Mouse (Mus musculus): ENCODE measurements around the gene Cdk19.
"Not testable (repeated sequence)": the region's sequence is repeated elsewhere in the genome, so short reads cannot be mapped to it uniquely, and the experiment has no call there.

Cdk19 gene

GRCm38 (mm10) chr10:40339351-40339964, at the start of gene Cdk19:
Cdk19 (plus strand) TSS chr10:40339564.
- no peak for DNase-seq (ENCODE audit: low spot score)

- no peak for DNase-seq (ENCODE audit: low spot score)
Observed at GRCm38 (mm10) chr10:40292640-40293039, 46.7 kb upstream of the Cdk19 start.

DNA sequence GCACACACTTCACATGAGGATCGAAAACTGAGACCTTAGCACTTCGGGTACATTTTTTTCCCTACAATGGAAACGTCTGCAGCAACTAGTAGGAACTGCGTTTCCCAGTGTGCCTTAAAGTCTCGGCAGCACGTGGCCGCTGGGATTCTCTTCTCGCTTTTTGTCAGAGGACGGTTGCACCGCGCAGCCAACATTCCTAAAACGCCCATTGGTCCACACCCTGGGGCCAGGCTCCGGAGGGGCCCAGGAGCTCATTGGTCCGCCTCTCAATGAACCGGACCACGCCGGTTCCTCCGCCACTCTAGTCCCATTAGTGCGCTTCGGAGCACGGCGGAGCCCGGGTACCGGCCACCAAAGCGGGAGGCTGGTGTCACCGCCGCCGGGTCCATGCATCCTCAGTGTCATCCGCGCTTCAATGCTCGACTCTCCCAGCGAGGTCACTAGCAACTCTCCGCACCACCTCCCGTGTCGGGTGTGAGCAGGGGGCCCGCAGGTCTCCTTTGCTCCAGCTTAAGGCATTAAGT, 38.7 kb upstream of the Cdk19 start:
- peak; percentile 46 for DNase-seq (ENCODE audit: low spot score)

DNA sequence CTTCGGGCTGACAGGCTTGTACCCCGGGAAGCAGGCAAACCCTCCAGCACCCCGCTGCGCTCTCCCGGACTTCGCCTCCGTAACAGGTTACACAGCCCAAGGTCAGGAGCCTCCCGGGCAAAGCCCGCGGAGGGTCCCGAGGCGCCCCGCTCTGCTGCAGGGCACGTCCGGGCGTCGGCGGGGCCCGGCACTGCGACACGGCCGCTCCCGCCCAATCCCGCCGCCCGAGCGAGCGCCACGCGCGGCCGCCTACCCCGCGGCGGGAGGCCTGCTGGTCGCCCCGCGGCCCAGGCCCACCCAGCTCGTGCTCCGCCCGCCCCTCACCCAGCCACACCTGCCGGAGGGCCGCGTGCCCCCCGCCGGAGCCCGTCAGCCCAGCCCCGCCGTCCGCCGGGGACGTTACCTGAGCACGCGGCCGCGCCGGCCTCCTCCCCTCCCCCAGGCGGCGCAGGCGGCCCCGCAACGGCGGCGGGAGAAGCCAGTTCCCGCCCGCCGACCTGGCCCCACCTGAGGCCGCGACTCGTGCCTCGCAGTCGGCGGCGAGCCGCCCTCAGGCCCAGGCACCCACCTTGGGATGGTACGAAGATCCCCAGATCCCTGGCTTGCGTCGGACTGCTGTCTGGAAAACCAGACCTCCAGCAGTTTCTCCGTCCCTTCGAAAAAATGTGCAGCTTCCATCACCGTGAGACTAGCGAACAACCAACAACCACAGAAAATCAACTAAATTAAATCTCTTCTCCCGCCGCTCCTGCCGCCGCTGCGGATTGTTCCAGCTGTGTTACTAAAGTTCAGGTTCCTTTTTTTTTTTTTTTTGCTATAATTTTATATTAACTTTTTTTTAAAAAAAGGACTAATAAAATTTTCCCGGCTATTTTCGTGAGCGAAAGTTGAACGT, 37.9 kb upstream of the Cdk19 start:
- not testable (repeated sequence) for DNase-seq (ENCODE audit: low spot score)

- peak; percentile 100 for DNase-seq (ENCODE audit: low spot score)
Observed at GRCm38 (mm10) chr10:40302140-40302985, 37.0 kb upstream of the Cdk19 start, which contains the start of gene Amd1. Amd1 (minus strand) TSS chr10:40302186.

- no peak for DNase-seq (ENCODE audit: low spot score)
Observed at GRCm38 (mm10) chr10:40305989-40306388, 33.4 kb upstream of the Cdk19 start.

DNA sequence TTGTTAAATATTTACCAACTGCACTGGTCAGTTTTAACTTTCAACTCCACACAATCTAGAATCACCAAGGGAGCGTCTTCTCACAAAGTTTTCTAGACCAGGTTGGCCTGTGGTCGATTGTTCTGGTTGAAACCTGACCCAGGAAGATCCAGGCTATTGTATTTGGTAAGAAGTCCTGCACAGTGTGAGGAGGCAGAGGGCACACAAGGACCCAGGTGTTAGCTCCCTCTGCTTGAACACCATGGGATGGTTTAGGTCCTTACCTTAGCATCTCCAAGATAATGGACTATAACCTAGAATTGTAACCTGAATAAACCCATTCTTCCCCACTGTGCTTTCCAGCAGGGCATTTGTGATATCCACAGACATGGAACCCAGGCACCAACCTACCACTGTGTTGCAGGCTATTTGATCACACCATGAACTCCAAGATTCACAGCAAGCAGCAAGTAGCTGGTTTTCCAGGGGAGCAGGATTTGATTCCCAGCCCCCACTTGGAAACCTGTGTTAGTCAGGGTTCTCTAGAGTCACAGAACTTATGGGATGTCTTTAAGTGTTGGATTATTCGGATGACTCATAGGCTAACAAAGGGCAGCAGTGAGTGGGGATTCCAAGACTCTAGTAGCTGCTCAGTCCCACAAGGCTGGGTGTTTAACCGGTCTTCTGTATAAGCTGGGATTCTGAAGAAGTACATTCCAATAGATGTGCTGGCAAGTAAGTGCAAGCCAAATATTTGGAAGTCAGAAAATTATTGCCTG, 31.4 kb upstream of the Cdk19 start:
- DNase-seq (ENCODE audit: low spot score), result no peak

- no peak for DNase-seq (ENCODE audit: low spot score)
Observed at GRCm38 (mm10) chr10:40309884-40310635, 29.3 kb upstream of the Cdk19 start.

GRCm38 (mm10) chr10:40312781-40313180, 26.6 kb upstream of the Cdk19 start:
- no peak for DNase-seq (ENCODE audit: low spot score)

DNA sequence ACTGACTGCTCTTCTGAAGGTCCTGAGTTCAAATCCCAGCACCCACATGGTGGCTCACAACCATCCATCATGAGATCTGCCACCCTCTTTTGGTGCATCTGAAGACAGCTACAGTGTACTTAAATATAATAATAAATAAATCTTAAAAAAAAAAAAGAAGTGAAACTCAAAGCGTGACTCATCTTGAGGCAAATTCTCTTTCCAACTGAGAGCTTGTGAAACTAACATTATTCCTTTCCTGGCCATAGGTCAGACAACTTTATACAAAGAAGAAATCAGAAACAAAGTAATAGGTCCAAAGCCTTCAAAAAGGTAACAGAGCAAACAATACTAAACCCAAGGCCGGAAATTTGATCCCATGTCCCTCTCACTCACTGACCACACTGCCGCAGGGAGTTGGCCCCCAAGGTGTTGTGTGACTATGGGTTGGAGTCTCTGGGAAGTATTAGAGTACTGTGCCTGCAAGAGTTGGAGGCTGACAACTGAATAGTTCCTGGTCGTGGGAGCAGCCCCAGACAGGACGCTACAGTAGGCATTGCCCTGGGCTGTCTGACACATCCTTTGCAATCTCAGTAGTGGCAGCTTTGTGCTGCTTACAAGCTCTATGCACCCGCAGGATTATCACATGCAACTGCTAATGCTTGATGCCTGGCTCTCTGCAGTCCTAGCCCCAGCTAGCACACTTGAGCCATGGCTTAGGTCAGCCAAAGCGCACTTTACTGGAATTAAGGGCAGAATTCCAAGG, 22.4 kb upstream of the Cdk19 start:
- no peak for DNase-seq (ENCODE audit: low spot score)

GRCm38 (mm10) chr10:40320306-40320705, 19.1 kb upstream of the Cdk19 start:
- DNase-seq (ENCODE audit: low spot score), result no peak

DNA sequence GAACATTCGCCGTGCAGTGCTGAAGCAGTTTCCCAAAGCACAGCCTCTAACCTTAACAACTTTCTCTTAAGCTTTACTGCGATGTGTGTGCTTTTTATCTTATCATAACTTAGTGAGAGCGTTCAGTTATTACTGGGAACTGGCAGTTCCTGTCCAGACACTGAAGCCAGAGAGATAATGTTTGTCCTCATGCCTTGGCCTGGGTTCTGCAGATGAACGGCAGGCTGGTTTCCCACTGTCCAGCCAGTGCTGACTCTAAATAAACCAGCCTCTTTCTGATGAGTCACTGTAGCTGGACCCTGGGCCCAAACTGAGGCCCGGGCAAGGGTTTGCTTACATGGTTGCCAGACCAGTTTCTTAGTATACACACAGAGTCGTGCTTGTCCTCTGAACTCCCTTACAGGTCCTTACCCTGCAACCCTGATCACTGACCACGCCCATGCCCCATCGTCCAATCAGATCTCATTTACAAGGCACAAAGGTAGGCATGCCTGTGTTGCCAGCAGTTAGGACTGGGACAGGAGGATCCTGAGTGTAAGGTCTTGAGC, 11.3 kb upstream of the Cdk19 start:
- DNase-seq (ENCODE audit: low spot score), result no peak

DNA sequence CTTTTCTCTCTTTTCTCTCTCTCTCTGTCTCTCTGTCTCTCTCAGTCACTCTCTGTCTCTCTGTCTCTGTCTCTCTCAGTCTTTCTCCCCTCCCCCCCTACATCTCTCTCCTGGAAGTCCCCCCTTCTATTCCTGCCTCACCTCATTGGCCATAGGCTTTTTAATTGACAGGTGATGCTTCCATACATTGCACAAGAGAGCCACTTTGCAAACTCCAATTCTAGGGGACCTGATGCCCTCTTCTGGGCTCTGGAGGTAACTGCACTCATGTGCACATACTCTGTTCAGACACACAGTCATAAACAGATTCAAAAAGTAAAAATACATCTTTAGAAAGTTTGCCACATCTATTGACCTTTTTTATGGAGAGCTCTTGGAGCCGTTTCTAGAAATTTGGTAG, 9.1 kb upstream of the Cdk19 start:
- DNase-seq (ENCODE audit: low spot score), result no peak

- no peak for DNase-seq (ENCODE audit: low spot score)
Observed at GRCm38 (mm10) chr10:40332864-40333263, 6.5 kb upstream of the Cdk19 start.

- no peak for DNase-seq (ENCODE audit: low spot score)
Observed at GRCm38 (mm10) chr10:40342036-40342435, 2.7 kb downstream of the Cdk19 start.

DNA sequence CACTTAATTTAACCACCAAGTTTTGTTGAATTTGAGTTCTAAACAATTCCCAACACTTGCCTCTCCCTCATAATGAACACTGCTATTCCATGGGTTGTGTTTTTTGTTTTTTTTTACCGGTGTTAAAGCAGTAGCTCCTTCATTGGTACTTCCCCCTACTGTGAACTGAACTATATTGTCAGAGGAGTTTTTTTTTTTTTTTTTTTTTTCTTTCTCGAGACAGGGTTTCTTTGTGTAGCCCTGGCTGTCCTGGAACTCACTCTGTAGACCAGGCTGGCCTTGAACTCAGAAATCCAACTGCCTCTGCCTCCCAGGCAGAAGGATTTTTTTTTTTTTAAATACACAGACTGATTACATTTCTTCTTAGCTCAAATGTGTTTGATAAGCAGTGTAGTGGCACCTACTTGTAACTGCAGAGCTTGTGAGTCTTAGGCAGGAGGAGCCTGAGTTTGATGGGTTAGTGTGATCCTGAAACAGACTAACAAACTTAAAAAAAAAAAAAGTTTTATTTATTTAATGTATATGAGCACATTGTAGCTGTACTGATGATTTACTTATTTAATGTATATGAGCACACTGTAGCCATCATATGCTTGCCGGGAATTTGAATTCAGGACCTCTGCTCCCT, 7.5 kb downstream of the Cdk19 start:
- DNase-seq (ENCODE audit: low spot score), result no peak

DNA sequence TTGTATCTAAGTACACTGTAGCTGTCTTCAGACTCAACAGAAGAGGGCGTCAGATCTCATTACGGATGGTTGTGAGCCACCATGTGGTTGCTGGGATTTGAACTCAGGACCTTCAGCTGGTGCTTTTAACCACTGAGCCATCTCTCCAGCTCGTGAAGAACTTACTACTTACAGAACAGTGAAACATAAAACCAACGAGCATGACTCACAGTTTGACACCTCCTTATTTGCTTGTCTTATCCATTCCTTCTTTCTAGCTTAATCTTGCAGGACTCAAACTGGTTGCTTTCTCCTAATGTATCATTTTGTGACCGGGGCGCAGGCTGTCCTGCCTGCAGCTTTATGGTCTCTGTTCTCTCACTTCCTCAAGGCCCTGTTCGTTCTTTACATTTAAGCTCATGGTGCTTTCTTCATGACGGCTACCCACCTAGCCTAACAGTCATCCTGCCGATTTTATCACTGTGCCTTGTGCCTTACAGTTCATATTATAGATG, 8.1 kb downstream of the Cdk19 start:
- no peak for DNase-seq (ENCODE audit: low spot score)

DNA sequence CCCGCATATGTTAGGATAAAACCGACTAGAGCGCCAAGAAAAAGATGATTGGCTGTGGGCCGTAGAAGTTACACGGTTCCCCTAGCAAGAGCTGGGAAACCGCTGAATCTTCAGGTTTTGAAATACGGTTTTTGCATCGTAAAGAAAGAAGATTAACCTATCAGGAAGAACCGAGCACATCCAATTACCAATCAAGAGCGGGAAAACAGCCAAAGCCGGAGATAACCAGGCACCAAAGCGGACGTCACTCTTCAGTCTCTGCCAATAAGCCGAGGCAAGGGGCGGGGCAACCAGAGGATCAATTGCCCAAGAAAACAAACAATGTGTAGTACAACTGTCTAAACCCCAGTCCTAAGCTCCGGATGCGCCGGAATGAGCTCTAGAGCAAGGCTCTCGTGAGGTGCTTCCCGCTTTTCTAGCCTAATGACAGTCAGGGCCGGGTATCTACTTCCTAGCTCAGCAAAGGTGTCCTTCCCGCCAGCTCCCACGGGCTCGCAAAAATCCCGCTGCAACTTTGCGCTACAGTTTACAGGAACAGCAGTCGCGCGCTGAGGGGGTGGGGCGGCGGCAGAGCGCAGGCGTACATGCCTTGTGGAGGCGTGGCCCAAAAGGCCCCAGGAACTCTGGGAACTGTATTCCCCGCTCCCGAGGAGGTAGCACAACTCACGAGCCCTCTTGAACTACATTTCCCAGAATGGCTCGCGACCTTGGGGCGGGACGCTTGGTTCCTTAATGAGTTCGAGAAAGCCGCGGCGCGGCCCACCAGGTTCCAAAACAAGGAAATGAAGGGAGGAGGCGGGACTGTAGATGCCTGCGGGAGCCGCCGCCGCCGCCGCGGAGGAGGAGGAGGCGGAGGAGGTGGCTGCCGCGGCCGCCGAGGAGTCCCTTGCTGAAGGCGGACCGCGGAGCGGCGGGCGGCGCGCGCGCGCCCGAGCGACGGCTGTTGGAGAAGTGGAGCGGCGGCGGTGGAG, 9.5 kb downstream of the Cdk19 start:
- DNase-seq (ENCODE audit: low spot score), result peak; percentile 86

All from urinary bladder, postnatal 10 days (tissue).